Mouse (Mus musculus): ENCODE results near the gene Spag5. TPM values are rescaled to one million over a fixed set of nuclear protein-coding genes. Genes with fewer than 3 reads are reported as not detected.

The Spag5 gene
- total and polyA plus RNA-seq, 2 experiments from 2014 or later: 6.8 to 16.8 TPM

DNA sequence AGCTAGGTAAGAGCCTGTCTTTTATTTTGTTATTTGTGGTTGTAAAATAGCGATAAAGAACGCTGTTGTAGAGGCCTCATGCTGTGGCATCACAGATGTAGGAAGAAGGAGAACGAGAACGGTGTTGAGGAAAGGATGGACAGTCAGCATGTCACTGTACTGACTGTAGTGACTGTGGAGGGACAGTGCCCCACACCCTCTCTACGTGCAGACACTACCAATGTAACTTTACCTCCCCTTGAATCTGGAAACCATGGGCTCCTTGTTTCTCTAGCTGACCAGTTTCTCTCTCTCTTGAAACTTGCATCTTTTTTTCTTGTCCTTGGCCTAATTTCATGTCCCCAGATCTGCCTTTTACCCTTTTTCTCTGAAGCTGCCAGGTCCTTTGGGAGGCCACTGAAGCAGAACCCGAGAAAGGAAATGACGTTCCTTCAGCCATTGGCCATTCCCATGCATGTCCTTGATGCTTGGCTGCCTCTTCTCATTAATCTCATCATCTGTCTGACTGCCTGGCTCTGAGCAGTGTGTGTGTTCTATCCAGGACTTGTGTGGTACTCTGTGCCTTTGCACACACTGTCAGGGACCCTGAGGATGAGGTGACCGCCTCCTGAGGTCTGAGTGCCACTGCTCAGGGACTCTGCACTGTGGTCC lies 9.7 kb downstream of the Spag5 start:
- Histone ChIP-seq H3K27me3 (ENCODE audit: control insufficient read depth, insufficient read depth, low read length) (no peaks in the 10 kb centered on the region), H3K4me2 (ENCODE audit: low read depth, low read length) (no peak overlapping the region), H3K9me3 (replicated peaks; ENCODE audit: control insufficient read depth, low read length) (no peaks in the 10 kb centered on the region), H3K9ac (replicated peaks; ENCODE audit: low read depth, low read length) (no peak overlapping the region), H3K36me3 (replicated peaks; ENCODE audit: control insufficient read depth, insufficient read depth, low read length) (peaks cover 67% of the 10 kb centered on the region), H3K4me1 (ENCODE audit: control insufficient read depth, insufficient read depth) (no peaks in the 10 kb centered on the region), H3K4me3 (ENCODE audit: low read depth, low read length) (no peak overlapping the region), H3K27ac (ENCODE audit: low read depth) (no peak overlapping the region)
- ATAC-seq (ENCODE audit: insufficient read depth, low read depth) (no peak), DNase-seq (ENCODE audit: low spot score) (no peak)
- WGBS: 89% methylated on average over 8 of the region's 8 CpGs
- TF ChIP-seq EP300 (IDR thresholded peaks at IDR 0.05; ENCODE audit: low read depth) (no peak), CTCF (IDR thresholded peaks at IDR 0.05; ENCODE audit: low read depth) (no peak)

DNA sequence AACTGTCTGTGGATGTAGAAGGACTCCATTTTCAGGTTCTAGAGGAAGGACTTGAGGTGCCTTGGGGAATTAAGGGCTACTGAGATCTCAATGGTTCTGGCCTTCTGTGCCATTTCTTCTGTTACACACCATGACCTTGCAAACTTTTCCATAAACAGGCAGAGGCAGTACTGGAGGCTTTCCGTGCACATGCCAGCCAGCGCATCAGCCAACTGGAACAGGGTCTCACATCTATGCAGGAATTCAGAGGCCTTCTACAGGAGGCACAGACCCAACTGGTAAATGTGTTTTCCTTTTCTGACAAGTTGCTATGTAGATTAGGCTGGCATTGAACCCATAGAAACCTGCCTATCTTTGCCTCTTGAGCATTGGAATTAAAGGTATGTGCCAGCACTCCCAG lies 12.3 kb downstream of the Spag5 start:
- DNase-seq (ENCODE audit: low spot score): no peak
- H3K9ac ChIP-seq (replicated peaks; ENCODE audit: low read depth, low read length): no peak overlapping the region
- WGBS: 58% methylated on average over 2 of the region's 2 CpGs
- TF ChIP-seq EP300 (IDR thresholded peaks at IDR 0.05; ENCODE audit: low read depth) (no peak), CTCF (IDR thresholded peaks at IDR 0.05; ENCODE audit: low read depth) (no peak)
- H3K36me3 ChIP-seq (replicated peaks; ENCODE audit: control insufficient read depth, insufficient read depth, low read length): peaks cover 73% of the 10 kb centered on the region
- H3K4me1 ChIP-seq (ENCODE audit: control insufficient read depth, insufficient read depth): no peaks in the 10 kb centered on the region
- H3K9me3 ChIP-seq (replicated peaks; ENCODE audit: control insufficient read depth, low read length): no peaks in the 10 kb centered on the region
- H3K4me3 ChIP-seq (ENCODE audit: low read depth, low read length): no peak overlapping the region
- H3K27ac ChIP-seq (ENCODE audit: low read depth): 0 out of 2 replicates have a peak overlapping the region, but pooled peaks have one; percentile 25
- no peaks in the 10 kb centered on the region for H3K27me3 ChIP-seq (ENCODE audit: control insufficient read depth, insufficient read depth, low read length)
- H3K4me2 ChIP-seq (ENCODE audit: low read depth, low read length): no peak overlapping the region
- ATAC-seq (ENCODE audit: insufficient read depth, low read depth): no peak; the same call in 1 of the 2 replicates

DNA sequence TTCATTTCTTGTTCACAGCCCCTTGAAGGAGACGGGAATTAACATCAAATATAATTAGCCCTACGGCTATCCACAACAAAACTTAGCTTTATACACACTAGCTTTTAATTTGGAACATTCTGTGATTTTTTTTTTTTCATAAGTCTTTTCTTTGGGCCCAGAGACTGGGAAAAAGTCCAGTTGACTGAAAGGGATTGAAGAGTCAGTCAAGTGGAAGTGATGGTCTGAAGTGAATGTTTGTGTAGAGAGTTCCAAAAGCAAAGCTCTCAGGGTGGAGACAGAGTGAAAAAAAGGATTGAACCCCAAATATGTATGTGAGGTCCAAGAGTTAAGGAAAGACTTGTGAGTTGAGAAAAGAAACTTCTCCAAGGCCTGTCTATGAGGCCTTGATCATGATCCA lies 17.1 kb downstream of the Spag5 start:
- Histone ChIP-seq H3K9me3 (replicated peaks; ENCODE audit: control insufficient read depth, low read length) (no peaks in the 10 kb centered on the region), H3K4me2 (ENCODE audit: low read depth, low read length) (no peak overlapping the region), H3K4me3 (ENCODE audit: low read depth, low read length) (no peak overlapping the region), H3K9ac (replicated peaks; ENCODE audit: low read depth, low read length) (no peak overlapping the region), H3K36me3 (replicated peaks; ENCODE audit: control insufficient read depth, insufficient read depth, low read length) (peaks cover 69% of the 10 kb centered on the region), H3K27me3 (ENCODE audit: control insufficient read depth, insufficient read depth, low read length) (no peaks in the 10 kb centered on the region), H3K27ac (ENCODE audit: low read depth) (no peak overlapping the region), H3K4me1 (ENCODE audit: control insufficient read depth, insufficient read depth) (peaks cover 12% of the 10 kb centered on the region)
- no peak for TF ChIP-seq EP300 (IDR thresholded peaks at IDR 0.05; ENCODE audit: low read depth)
- no peak for TF ChIP-seq CTCF (IDR thresholded peaks at IDR 0.05; ENCODE audit: low read depth)
- no peak for ATAC-seq (ENCODE audit: insufficient read depth, low read depth)
- DNase-seq (ENCODE audit: low spot score): no peak
- WGBS: 92% methylated on average over 2 of the region's 2 CpGs

DNA sequence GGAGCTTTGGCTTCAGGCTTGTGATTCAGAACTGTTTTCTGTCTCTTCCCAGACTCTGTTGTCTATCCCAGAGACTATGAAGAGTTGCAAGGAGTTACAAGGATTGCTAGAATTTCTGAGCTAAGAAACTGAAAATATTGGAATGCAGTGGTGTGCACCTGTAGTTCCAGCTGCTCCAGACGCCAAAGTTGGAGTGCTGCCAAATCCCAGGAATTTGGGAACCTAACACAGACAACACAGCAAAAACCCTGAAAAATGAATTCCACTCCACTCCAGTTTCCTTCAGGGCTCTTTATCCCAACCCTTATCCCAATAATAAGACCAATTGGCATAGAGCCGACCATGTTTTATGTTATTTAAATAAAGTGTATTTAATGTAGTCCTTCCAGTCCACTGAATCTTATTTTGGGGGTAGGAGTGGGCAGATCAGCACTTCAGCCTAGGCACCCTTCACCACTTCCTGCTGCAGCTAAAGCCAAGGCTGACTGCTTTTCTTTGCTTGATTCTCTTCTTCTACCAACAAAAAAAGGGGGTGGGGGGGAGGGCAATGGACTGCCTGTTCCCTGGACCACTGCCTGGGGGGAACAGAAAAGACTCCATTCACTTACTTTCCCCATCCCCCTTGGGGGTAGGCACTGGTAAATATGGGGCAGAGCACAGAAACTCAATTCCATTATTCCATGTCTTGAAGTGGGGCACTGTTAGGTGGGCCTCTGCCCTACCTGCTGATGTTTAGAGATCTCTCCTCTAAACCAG lies 20.9 kb downstream of the Spag5 start:
- DNase-seq (ENCODE audit: low spot score) (no peak), ATAC-seq (ENCODE audit: insufficient read depth, low read depth) (peak; percentile 7; the same call in 1 of the 2 replicates)
- 45% methylated on average over 2 of the region's 2 CpGs for WGBS
- Histone ChIP-seq H3K4me3 (ENCODE audit: low read depth, low read length) (0 out of 2 replicates have a peak overlapping the region, but pooled peaks have one; percentile 22), H3K27me3 (ENCODE audit: control insufficient read depth, insufficient read depth, low read length) (no peaks in the 10 kb centered on the region), H3K4me2 (ENCODE audit: low read depth, low read length) (peak overlapping the region; percentile 47), H3K9ac (replicated peaks; ENCODE audit: low read depth, low read length) (no peak overlapping the region), H3K4me1 (ENCODE audit: control insufficient read depth, insufficient read depth) (peaks cover 19% of the 10 kb centered on the region), H3K36me3 (replicated peaks; ENCODE audit: control insufficient read depth, insufficient read depth, low read length) (peaks cover 41% of the 10 kb centered on the region), H3K27ac (ENCODE audit: low read depth) (no peak overlapping the region), H3K9me3 (replicated peaks; ENCODE audit: control insufficient read depth, low read length) (no peaks in the 10 kb centered on the region)
- TF ChIP-seq CTCF (IDR thresholded peaks at IDR 0.05; ENCODE audit: low read depth) (no peak), EP300 (IDR thresholded peaks at IDR 0.05; ENCODE audit: low read depth) (no peak)

DNA sequence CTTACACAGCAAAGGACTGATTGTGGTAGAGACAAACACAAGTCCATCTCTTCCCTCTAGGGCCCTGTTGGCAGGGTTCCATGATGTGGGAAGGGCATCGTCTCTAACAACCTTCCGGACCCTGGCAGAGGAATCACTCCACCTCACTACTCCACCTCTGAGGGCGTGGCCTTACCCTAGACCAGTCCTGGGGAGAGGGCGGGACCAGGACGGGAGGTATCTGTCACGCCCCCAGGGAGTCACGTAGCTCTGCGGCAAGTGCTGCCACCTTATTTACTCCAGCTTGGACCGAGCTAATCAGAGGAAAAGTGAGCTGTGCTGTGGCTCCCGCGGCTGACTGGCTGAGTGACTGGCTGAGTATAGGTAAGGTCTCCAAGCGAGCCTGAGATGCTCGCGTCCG lies 21.5 kb downstream of the Spag5 start, which contains the start of gene Aldoc:
Aldoc (plus strand) TSS at position 109 of the 400 bp plus-strand sequence.
- Histone ChIP-seq H3K9ac (replicated peaks; ENCODE audit: low read depth, low read length) (no peak within 1 kb of the TSS), H3K4me3 (ENCODE audit: low read depth, low read length) (peak within 1 kb of the TSS; percentile 22), H3K36me3 (replicated peaks; ENCODE audit: control insufficient read depth, insufficient read depth, low read length) (peaks cover 34% of the 10 kb centered on the region), H3K27me3 (ENCODE audit: control insufficient read depth, insufficient read depth, low read length) (no peaks in the 10 kb centered on the region), H3K4me1 (ENCODE audit: control insufficient read depth, insufficient read depth) (peaks cover 19% of the 10 kb centered on the region), H3K27ac (ENCODE audit: low read depth) (peak within 1 kb of the TSS; percentile 27; the same call in 1 of the 2 replicates), H3K4me2 (ENCODE audit: low read depth, low read length) (peak within 1 kb of the TSS; percentile 47), H3K9me3 (replicated peaks; ENCODE audit: control insufficient read depth, low read length) (no peaks in the 10 kb centered on the region)
- ATAC-seq (ENCODE audit: insufficient read depth, low read depth) (peak; percentile 97), DNase-seq (ENCODE audit: low spot score) (peak; percentile 86)
- TF ChIP-seq CTCF (IDR thresholded peaks at IDR 0.05; ENCODE audit: low read depth) (no peak), EP300 (IDR thresholded peaks at IDR 0.05; ENCODE audit: low read depth) (no peak)
- WGBS: 7% methylated on average over 15 of the region's 15 CpGs
